Mouse (Mus musculus) layer of hippocampus, adult 11-12 months (tissue): ENCODE results near the gene C1qtnf7.

Source experiments
- DNase-seq: peaks from one replicate; pipeline ENCODE4 v3.0.0; 2022; ENCODE audit warnings: low spot score

Gene C1qtnf7

GRCm38 (mm10) chr5:43539871-43540270 is 24.5 kb downstream of the C1qtnf7 start:
- no peak for DNase-seq

- DNase-seq = no peak
Observed at GRCm38 (mm10) chr5:43541492-43541891, 26.2 kb downstream of the C1qtnf7 start.

GRCm38 (mm10) chr5:43542246-43542845 is 27.0 kb downstream of the C1qtnf7 start:
- peak; percentile 35 for DNase-seq

DNA sequence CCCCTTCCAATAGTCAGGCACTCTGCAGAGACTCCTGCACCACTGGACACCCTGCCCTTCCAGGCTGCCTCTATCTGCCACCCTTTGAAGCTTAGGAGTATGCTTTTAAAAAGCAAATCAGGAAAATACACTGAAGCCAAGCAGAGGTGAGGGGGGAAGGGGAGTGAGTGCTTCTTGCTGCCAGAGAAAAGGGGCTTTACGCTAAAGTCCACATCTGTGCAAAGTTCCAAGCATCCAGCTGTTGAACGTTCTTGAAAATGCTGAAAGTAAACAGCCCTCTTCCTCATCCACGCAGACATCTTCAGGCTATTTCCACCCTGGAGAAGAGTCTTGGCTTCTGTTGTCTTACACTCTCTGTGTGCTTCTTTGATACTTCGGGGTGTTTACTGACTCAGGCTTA is 34.6 kb downstream of the C1qtnf7 start:
- no peak for DNase-seq

DNA sequence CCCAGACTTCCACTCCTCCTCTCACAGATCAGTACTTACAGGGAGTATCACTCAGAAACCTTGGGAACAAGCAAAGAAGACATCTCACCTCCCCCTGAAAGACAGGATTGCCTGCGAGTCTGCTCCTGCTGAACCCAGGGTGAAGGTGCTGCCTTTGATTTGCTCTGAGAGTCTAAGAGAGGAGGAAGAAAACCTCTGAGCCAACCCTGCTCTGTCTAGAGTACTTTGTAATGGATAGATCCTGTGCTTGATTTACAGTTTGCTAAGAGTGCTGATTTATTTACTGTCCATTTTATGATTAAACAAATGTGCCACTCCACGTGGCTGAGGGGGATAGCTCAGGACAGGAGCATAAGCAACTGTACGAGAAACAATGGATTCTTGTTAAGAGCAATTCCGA is 35.1 kb downstream of the C1qtnf7 start:
- no peak for DNase-seq

GRCm38 (mm10) chr5:43554871-43555270 is 39.5 kb downstream of the C1qtnf7 start:
- no peak for DNase-seq

DNA sequence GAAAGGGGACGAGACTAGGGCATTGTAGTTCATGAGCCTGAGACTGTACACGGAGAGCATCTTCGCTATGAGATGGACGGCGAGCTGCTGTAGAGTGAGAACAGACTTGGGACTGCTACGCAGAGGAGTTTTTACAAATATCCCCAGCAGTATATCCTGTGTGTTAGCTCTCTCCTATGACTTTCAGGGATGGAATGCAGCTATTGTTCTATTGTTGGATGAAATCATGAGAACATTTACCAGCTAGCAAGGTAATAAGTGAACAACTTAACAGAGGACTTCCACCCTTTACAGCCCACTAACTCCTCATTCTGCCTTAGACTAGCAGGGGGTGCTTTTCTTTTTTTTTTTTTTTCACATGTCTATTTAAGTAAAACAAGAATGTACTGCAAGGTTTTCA is 40.1 kb downstream of the C1qtnf7 start:
- no peak for DNase-seq

DNA sequence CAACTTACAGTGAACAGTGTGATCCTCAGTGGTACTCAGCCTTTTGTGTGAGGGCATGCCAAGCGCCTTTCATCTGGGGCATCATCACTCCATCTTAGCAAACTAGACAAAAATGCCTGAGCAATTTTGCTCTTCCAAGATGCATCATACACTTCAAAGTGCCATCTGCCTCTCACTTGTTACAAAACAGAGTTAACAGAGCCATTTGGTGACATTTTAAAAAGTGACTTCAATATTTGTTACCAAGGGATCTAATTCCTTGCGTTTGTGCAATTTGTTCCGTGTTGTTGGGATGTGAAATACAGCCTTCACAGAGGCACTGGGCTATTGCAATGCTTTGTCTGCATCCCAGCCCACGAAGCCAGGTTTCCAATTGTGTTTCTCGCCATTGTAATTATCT is 42.1 kb downstream of the C1qtnf7 start:
- peak; percentile 31 for DNase-seq

GRCm38 (mm10) chr5:43561639-43562252 is 46.4 kb downstream of the C1qtnf7 start:
- DNase-seq = no peak

DNA sequence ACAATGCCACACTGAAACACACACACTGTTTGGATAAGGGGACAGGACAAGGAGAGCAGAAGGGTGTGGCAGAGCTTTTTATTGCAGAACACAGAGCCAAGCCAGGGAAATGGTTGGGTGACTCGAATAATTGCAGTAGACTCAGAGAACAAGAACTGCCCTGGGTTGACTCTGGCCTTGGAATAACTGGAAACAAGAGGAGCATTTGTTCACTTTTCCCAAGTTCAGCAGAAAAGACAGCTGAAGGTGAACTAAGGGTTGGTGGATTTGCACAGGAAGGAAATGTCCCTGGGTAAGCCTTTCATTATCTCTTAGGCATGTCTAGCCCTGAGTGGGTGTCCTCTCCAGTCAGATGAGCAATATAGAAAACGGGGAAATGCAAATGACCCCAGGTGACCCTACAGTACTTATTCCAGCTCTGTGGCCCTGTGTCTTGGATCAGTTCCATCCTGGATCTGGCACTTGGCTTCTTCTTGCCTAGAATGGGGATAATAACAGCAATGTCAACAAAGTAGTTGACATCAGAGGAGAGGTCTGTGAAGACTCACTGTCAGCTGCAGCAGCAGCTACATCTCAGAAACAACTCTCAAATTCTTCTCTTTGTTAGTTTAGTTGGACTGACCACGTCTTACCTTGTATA is 54.5 kb downstream of the C1qtnf7 start:
- DNase-seq = no peak

DNA sequence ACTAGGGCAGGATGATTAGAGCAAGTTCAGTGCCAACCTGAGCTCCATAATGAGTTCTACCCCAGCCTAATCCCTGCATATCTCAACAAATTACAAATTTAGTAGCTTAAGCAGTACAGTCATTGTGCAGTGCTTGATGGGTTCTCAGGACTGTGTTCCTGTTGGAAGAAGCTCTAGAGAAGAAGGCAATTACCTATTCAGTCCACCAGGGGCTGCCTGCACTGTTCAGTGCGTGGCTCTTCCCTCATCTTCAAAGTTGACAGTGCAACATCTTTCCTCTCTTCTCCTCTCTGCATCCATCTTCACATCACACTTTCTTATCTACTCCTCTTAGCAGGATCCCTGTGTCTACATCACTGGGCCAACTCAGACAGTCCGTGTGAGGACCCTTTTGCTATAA is 67.5 kb downstream of the C1qtnf7 start:
- DNase-seq = peak; percentile 35

GRCm38 (mm10) chr5:43583326-43584120 is 68.2 kb downstream of the C1qtnf7 start:
- no peak for DNase-seq

DNA sequence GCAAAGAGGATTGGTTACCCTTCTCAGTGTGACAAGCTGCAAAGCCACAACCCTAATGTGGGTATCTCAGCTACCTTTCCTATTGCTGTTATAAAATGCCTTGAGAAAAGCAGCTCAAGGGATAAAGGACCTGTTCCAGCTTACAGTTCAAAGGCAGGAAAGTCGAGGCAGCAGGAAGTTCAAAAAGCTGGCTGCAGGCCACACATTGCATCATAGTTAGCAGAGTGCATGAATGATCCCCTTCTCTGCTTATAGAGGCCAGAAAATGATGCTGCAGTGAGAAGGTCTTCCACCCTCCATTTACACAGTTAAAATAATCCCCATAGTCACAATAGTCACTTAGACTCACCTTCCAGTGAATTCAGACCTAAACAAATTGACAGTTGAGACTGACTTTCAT is 69.1 kb downstream of the C1qtnf7 start:
- DNase-seq = no peak

GRCm38 (mm10) chr5:43585406-43586245 is 70.3 kb downstream of the C1qtnf7 start:
- DNase-seq = no peak

- no peak for DNase-seq
Observed at GRCm38 (mm10) chr5:43588791-43589439, 73.6 kb downstream of the C1qtnf7 start.

GRCm38 (mm10) chr5:43589440-43589830 is 74.1 kb downstream of the C1qtnf7 start:
- no peak for DNase-seq

- DNase-seq = peak; percentile 19
Observed at GRCm38 (mm10) chr5:43590311-43590731, 75.0 kb downstream of the C1qtnf7 start.

DNA sequence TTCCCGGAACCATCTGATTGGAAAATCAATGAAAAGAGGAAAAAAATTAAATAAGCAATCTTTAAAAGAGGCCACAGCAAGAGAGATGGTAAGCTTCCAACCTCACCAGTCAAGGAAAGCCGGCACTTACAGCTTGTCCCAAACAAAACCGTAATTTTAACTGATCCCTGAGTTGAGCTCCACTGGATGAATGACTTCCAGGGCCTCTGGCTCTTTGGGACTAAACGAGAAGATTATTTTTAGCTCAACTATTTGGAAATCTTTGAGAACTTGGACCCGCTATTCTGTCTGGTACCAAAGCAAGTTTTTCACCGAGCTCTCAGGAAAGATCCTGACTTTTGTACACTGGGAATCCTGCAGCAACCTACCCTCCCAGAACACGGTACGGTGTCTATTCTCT is 86.3 kb downstream of the C1qtnf7 start:
- no peak for DNase-seq

DNA sequence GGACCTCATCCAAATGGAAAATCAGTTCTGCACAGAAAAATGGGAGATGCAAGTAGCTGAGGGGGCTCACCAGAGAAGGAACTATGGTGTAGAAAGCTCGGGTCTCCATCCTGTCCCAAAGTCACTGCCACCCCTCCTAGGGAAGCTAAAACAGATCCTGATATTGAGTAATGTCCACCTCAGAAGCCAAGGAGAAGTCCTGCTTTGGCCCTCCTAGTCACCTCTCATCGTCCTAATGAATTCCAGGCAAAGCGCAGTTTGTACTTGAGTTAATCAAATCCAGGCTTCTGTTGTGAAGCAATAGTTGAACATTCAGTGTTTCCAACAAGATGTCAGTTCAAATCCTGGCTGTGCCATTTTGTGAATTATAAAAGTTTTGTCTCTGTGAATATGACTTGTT is 87.2 kb downstream of the C1qtnf7 start:
- no peak for DNase-seq

- DNase-seq = no peak
Observed at GRCm38 (mm10) chr5:43603559-43603958, 88.2 kb downstream of the C1qtnf7 start.

- no peak for DNase-seq
Observed at GRCm38 (mm10) chr5:43608073-43608472, 92.7 kb downstream of the C1qtnf7 start.
